Mouse (Mus musculus) neural tube, embryonic 10.5 days (tissue): Measurements from ENCODE around the gene Arl6ip5.
A peak's percentile ranks its signal among the peaks of the same experiment; 100 is the strongest.

Experiments used
- DNase-seq: peaks from one replicate; pipeline ENCODE4 v3.0.0-alpha.2; 2017; ENCODE audit warnings: low spot score; ENCODE audit errors: extremely low spot score

Gene Arl6ip5

DNA sequence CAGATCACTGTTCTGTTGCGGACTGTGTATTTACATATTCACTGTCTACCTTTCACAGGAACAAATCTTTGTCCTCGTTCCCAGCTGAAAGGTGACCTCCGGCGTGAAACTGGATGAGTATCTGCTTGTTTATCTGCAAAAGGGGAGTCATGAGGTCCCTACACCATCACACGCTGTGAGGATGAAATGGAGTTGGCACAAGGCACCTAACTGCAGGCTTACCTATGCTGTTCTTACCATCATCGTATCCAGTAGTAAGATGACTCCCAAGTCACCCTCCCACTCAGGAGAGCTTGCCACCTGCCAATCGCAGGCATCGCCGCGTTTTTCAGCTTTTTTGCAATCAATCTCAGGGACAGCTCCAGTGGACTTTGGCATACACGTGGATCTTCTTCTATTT, 59.1 kb downstream of the Arl6ip5 start:
- no peak for DNase-seq

DNA sequence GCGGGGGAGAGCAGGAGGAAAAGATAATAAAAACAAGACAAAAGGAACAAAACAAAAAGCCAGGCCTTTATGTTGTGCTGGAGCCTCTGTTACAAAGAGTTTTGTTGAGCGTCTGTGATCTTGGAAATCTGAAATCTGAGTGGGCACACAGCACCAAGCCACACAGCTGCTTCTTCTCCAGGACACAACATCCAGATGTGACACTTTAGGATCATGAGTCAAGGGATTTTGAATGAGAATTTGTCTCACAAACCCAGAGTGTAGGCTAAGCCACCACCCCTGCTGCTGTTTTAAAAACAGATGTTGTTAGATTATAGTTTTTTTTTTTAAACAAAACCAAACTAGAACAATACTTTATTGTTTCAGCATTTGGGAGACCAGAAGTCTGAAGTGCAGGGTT, 61.9 kb downstream of the Arl6ip5 start:
- DNase-seq: no peak

DNA sequence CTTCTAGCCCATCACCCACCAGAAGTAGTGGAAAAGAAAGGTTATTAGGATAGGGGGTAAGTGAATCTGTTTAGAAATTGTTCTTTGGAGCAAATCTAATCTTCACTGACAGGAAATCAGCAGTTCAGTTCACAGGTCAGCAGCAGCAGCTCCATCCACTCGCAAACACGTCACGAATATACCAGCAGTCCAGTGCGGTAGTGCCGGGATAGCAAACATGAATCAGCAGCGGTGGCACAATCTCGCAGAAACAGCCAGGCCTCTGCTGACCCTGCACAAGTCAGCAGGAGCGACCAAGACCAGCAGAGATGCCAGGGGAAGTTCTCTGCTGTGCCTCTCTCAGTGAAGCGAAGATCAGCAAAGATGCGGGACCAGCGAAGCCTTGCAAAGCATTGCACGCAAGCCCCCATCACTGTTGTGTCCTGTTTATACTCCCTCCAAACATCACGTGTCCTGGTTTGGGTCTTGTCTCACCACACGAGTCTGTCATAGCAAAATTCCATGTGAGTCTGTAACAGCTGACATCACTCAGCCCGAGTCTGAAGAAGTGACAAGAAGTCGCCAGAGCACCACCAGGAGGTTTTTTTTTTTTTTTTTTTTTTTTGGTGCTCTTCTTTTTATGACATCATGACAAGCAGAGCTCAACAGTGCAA, 62.7 kb downstream of the Arl6ip5 start:
- no peak for DNase-seq

DNA sequence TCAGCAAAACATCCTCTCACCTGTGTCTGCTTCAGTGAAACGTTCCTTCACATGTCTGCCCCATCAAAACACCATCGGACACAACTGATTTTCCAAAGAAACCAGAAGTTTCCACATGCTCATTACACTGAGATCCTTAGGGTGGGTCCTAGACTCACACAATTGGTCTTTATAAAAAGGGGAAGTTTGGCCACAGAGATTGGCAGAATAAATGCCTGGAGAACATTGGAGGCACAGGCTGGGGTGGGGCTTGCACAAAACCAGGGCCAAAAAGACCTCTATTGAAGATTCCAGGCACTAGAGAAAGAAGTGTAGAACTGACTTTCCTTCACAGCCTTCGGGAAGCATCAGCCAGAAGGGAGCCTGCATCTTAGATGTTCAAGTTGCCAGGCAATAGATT, 63.3 kb downstream of the Arl6ip5 start:
- no peak for DNase-seq

DNA sequence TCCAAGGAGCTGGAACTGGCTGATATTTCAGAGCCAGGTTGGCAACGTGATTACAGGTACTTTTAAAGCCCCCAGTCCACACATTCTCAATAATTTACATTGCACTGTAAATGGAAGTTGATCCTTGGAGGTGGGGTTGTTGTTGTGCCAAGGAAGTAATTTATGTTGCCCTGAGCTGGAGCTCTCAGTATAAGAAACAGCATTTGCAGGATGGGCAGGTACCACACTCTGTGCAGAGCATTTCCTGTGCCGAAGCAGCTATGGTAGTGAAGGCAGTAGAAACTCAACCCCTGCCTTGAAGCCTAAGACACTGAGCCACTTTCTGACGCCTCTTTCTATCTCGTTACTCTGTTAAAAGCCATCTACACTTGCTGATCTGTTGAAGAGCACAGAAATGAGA, 65.3 kb downstream of the Arl6ip5 start:
- no peak for DNase-seq

DNA sequence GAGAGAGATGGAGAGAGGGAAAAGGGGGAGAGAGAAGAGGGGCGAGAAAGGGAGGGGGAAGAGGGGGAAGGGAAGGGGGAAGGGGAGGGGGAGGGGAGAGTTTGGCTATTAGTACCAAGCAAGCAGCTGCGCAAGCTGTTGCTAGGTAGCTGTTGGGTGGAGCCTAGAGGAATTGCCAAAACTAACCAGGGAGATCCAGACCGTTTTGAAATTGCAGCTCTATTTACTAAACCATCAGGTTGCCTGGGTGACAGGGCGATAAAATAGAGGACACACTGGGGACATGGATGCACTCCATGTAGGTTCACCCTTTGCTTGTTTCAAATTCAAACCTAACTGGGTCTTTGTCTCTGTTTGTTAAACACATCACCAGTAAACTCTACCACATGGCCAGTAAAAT, 65.9 kb downstream of the Arl6ip5 start:
- no peak for DNase-seq

DNA sequence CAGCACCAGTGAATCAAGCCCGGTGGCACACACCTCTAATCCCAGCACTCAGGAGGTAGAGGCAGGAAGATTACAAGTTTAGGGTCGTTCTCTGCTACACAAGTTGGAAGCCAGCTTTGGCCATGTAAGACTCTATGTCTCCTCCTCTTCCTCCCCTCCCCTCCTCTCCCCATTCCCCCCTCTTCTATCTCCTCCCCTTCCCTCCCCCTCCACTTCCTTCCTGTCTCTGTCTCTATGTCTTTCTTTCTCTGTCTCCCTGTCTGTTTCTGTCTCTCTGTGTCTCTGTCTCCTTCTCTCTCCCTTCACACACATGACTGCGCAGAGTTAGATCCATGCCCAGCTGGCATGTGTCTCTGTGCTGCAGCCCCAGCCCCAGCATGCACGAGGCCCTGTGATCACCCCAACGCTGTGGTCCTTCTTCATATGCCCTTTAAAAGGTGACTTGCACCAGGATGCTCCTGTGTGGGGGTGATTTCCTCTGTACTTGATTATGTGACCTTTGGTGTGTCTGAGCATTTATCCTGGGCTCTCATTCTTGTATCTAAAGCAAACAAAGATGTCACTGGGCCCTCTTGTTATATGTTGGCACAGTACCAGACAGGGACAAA, 66.5 kb downstream of the Arl6ip5 start:
- DNase-seq: no peak

DNA sequence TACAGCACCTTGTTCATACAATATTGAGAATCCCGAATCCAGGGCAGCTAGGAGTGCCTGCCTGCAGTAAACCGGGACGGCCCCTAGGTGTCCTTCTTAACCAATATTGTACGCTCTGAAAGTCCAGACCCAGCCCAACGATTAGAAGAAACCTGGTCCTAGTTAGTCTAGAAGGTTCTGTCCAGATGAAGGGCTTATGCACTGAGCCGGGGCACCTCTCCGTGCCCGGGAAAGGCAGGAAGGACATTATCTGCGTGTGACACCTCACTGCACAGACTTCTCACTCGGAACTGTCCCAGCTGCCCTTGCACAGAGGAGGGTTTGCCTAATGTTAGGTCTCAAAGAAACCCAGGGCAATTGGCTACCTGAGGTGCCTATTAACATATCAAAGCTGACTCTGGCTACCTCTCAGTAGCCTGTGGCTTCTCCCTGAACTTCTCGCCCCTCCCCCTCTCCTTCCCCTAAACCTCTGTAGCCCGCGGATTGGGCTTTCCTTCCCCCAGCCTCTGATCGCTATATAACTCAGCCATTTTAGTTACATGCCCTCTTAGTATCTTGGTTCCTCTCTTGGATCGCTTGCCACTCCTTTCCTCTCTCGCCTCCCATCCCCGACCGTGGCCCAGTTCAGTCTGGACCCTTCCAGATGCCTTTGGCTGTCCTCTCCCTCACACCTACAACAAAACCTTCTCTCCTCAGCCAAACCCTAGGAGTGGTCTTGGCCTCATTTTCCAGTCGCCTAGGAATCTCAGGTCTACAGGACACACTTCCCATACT, 67.7 kb downstream of the Arl6ip5 start:
- peak; percentile 77 for DNase-seq

DNA sequence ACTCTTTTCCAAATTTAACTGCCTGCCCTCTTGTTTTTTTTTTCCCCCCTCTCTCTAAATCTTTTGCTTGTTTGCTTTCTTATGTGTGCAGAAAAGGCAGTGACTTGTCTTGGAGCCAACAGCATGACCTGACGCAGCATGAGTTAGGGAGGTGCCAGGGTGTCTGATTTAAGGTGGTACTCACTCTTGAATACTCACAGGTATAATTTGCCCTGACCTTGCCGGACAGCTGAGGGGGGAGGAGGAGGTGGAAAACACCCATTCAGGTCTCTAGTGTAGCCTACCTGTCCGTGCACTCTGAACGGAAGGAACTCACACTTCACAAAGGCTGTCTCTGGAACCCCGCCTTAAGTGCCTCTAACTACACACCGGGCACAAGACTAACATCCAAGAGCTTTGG, 68.4 kb downstream of the Arl6ip5 start:
- no peak for DNase-seq
